Mouse (Mus musculus): ENCODE measurements around the gene Pigv.
A peak's percentile ranks its signal among the peaks of the same experiment; 100 is the strongest.
"Not testable (repeated sequence)": the region's sequence is repeated elsewhere in the genome, so short reads cannot be mapped to it uniquely, and the experiment has no call there.

The Pigv gene

DNA sequence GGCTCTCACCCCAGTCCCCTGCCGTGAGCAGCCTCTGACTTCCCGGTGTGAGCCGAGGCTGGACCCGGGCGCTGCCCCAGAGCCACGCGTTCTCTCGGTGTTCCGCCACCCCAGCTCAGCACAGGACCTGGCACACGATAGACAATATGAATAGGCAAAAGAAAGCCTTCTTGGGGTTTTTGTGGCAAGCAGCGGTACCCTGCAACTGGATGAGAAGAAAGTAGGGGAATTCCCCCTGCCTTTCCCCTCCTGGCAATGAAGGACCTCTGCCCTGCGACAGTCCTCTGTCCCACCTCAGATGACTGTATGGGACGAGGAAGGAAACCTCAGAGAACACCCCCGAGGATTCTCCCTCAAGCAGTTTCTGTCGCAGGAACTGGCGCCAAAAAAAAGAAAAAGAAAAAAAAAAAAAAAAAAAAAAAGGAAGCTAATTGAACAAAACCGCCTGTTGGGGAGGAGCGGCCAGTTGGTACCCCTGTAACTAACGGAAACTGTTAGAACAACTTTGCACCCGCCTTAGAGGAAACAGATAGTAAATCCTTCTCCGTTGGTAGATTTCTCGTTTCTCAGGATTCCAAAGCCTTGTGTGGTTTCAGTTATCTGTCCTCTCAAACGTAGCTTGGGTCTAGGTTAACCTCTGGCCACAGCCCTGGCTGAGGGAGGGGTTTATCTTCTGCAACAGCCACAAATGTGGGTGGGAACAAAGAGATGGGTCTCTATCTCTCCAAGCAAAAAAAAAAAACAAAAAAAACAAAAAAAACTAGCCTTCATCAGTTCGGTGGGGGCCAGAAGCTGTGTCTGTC is 599 bp upstream of the Pigv start:
- DNase-seq (ENCODE audit: low read depth): peak; percentile 76

DNA sequence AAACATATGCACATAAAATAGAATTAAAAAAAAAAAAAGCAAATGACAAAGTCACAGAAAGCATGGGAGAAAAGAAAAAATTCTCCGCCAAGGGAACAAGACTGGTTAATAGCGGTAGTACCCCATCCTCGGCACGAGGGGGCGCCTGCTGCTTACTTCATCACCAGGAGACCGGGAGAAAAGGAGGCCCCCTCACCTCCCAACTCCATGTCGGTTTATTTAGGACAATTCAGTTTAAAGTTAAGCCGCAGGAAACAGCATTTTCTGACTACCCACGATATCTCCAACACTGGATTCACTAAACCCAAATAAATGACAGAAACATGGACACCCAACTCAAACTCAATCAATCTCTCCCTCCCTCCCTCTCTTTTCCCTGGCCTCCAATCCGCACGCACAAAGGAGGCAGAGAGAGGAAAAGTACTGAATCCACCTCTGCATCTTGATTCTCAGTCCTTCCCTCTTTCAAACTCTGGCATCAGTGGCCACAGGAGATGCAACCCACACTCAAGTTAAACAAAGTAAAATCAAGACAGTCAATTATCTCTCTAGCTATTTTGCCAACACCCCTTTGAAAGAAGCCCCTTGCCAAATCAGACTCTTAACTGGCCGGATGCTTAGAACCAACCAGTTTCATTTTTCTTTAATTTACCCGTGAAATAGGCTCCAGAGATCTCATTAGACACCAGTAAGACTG is 1.1 kb downstream of the Pigv start:
- DNase-seq (ENCODE audit: low read depth): peak; percentile 82

DNA sequence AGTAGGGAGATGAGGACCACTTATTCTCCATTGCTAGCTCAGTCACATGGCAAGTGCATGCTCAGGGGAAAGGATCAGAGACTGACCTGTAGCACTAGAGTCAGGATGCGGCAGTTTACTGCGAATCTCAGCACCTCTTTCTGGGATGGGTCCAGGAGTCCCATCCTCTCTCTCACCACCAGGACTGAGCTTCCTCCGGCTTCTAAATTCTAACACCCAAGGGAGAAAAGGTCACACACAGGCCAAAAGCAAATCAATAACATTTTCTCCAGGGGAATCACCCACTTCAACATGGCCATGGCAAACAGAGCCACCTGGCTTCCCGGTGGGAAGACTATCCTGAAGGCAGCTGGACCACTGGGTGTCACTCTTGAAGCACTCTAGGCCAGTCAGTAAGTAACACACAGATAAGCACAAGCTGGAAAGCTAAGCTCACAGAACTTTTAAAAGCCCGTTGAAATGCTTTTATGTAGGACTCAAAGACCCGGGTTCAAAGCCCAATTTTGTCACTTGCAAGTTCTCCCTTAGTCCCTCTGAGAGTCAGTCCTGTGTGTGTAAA is 2.7 kb downstream of the Pigv start:
- no peak for DNase-seq (ENCODE audit: low read depth)

DNA sequence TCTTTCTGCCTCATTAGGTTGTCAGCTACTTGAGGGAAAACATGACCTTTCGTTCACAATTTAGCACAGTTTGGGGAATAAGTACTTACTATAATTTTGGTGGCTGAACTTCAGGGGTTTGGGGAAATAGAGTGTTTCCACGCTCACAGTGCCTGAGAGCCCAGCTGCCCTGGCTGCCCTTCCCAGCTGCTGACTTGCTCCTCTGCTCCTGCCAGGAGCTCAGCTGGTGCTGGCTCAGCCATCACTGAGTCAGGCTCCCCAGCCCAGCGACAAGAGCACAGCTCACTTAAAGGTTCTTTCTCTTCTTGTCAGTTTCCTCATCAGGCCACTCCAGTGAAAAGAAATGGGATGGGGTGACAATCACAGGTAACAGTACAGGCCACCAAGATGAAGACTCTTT is 3.9 kb downstream of the Pigv start:
- DNase-seq (ENCODE audit: low read depth): no peak

DNA sequence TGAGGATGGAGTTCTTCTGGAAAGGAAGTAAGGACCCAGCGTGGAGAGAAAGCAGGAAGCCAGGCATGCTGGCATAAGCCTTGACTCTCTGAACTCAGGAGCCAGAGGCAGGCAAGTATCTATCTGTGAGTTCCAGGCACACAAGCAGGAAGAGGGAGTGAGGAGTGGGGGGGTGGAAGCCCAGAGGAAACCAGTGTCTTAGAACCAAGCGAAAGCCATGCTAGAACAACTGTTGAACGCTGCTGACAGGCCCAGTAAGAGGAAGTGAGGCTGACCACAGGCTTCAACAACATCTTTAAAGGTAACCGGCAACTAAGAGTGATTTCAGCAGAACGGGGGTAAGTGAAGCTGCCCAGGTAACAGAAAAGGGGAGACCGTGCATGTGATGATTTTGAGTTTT is 6.2 kb downstream of the Pigv start:
- DNase-seq (ENCODE audit: low read depth): peak; percentile 58

DNA sequence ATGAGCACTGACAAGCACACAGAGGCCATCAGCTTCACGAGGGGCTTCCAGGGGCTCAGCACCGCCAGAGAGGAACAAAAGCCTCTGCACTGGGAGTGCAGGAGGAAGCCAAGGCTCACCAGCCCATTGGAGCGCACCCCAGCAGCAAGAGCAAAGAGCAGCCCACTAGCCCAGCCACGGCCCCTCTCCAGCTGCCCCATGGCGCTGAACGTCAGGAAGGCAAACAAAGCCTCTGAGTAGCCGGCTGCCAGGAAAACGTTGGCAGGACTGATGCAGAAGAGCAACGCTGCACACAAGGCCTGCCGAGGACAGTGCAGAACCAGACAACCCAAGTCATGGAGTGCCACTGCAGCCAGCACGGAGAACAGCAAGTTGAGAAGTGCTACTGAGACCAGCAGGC is 7.3 kb downstream of the Pigv start:
- DNase-seq (ENCODE audit: low read depth): no peak

DNA sequence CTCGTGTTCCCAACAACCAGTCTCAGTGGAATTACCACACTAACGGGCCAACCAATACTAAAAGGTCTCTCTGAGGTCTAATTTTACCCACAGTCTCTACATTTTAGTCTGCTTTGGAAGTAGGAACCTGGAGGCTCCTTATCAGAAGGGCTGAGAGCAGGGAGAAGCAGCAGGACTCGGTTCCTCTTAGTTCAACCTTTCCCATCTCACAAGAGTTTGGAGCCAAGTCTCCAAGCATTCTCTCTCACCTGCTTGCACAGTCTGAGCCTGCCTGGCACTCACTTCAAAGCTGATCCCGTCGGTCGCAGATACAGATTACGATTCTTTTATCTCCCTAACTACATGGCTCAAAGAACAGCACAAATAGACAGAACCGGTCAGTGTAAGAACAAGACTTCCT is 9.5 kb downstream of the Pigv start:
- no peak for DNase-seq (ENCODE audit: low read depth)

DNA sequence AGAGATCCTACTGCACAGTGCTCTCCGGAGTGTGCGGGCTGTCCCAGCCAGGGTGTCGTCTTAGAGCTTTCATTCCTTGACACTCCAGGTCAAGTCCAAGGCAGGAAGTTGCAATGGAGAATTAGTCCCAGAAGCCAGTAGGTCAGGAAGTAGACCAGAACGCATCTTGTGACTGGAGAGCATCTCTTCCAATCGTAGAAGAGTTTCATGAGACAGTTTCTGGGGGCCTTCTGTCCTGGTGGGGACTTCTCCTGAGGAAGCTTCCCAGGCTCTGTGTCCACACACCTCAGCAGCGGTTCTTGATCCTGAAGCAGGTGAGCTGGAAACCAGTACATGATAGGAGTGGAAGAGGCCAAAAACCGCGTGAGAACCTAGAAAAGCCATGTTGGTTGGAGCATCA is 10.0 kb downstream of the Pigv start:
- DNase-seq (ENCODE audit: low read depth): no peak

DNA sequence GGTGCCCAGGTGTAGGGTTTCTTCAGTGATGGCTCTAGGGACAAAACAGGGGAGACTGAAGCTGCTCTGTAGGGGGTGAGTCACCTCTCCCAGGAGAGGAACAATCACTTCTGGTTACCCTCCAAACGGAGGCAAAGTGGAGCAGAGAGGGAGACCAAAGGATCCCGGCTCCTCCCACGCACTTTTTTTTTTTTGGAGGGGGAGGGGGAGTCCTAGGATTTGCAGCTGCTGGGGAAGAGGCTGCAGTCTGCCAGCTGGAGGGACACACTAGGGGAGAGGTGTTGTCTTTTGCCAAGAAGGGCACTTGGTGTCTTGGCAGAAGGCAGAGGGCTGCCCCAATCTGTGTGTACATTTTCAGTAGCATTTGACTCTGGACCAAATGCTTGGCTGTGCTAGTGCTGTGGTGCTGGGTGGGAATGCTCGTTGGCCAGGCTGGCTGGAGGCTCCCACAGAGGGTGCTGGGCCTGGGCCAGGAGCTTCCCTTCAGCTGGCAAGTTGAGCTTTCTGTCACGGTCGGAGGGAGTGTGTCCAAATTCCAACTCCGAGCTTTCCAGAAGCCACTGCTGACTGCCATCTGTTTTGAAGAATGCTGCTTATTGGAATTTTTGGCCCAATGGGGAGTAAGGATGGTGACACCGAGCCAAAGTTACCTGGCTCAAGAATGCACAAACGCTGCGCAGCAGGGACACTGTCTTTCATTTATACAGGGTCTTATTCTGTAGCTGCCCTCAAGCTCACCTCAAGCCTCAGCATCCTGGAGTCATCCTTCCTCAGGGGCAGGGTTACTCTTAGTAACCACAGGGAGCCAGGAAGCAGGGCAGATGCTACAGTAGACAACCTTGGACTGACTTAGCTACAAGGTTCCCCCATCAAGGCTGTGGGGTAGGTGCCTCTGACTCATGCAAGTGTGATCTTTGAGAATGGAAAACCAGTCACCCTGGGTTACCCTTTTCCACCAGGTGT is 12.0 kb downstream of the Pigv start:
- DNase-seq (ENCODE audit: low read depth): no peak

DNA sequence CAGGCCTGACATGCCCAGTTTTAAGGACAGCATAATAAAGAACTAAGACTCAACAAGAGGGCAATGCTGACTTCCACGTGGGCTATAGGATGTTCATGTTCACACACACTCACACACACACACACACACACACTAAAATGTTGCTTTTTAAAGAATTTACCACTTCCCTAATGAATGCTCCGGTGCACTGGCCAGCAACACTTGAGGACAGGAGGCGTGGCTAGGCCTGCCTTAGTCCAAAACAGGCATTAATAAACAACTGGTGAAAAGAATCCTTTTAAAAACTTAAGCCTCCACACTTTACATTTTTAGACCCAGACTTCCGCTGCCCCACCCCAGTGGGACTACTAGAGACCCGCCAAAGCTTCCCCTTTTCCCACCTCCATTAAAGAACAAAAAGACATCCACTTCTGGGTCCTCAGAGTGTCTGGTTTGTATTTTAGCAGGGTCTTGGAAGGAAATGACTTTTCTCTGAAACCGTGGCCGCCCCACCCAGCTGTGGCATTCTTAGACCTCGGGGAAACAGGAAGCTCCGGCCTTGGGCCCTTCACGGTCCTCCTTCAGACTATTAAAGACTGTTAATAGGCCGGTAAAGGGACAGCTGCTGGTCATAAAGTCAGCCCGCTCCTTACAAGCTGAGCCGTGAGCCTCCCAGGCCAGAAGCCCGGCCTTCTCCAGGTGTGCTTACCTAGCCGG is 12.8 kb downstream of the Pigv start:
- no peak for DNase-seq (ENCODE audit: low read depth)

DNA sequence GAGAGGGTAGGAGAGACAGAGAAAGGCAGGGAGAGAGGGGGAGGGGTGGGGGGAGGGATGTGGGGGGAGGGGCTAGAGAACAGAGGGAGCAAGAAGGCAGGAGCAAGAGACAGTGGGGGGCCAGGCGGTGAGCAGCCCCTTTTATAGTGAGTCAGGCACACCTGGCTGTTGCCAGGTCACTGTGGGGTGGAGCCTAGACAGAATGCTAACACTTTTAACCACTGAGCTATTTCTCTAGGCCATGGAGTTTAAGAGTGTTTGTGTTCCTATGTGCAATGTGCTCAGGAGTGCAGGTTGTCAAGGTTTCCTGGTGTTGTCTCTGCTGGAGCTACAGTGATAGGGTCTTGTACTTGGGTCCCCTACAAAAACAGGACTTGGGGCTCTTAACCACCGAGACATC is 13.7 kb downstream of the Pigv start:
- no peak for DNase-seq (ENCODE audit: low read depth)

DNA sequence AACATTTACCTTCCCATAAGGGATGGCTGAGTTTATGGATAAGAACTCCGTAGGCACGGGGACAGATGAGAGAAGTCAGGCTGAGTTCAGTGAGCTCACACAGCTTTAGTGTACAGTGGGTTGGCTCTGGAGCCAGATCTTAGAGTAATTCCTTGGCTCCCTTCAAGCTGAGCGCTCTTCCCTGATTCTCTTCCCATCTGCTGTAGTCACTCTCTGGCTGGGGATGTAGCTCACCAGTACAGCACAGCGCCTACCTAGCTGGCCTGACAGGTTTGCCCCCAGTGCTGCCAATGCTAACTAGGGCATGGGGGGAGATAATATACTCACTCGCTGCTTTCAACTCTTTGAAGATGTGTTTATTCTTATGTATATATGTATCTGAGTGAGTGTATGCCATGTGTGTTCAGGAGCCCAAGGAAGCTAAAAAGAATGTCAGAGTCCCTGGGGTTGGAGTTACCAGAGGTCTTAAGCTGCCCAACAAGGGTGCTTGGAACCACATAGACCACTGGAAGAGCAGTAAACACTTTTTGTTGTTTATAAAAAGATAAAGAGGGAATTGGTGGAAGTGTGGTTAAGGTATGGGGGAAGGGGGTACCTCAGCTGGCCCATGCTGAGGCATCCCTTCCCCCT is 14.5 kb downstream of the Pigv start:
- no peak for DNase-seq (ENCODE audit: low read depth)

DNA sequence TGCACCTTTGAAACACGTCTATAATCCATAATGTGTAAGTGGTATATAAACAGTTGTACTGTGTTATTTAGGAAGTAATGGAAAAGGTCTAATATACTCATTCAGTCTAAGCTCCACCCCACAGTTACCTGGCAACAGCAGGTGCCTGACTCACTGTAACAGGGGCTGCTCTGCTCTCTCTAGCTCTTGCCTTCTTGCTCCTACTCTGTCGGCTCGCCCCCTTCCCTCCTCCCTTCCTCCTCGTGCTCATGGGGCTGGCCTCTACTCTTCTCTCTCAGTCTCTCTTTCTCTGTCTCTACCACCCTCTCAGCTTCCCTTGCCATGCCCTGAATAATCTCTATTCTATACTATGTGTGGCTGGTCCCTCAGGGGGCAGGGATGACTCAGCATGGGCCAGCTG is 15.4 kb downstream of the Pigv start:
- DNase-seq (ENCODE audit: low read depth): no peak

DNA sequence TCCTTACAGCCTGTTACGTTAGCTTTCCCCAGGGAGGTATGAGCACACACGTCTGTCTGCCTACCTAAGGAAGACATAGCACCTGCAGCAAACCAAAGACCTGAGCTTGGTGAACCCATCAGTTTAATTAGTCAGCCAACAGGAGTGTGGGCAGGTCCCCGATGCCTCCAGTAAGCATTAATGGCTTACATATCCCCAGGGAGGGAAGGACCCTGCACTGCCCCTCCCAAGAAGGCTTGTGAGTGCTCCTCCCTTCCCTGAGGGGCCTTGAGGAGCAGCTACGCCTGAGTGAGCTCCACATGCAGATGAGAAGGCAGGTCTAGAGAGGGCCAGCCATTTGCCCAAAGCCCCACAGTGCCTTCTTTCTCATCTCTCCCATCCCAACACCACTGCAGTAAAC is 16.2 kb downstream of the Pigv start:
- DNase-seq (ENCODE audit: low read depth): no peak

DNA sequence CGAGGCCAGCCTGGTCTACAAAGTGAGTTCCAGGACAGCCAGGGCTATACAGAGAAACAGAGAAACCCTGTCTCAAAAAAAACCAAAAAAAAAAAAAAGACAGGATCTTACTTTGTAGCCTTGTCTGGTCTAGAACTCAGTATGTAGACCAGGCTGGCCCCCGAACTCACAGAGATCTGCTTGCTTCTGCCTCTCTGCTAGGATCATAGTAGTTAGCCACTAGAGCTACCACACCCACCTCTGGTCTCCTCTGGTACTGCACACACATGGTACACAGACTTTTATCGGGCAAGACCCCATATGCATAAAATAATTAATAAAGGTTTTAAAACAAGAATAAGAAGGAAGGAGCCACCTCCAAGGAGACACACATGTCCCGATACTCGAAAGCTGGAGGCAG is 18.4 kb downstream of the Pigv start:
- not testable (repeated sequence) for DNase-seq (ENCODE audit: low read depth)

DNA sequence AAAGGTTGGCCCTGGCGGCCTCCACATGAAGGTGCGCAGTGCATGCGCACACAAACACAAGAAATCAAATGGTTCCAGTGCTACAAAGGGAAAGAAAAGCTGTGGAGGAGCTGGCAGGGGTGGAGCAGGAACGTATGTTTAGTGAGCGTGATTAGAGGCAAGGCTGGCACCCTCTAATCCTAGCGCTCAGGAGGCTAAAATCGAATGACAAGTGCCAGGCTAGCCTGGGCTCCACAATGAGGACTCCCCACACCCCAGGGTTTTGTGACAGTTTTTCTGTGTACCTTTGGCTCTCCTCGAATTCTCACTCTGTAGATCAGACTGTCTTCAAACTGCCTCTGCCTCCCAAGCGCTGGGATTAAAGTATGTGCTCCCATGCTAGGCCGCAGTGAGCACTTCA is 19.7 kb downstream of the Pigv start:
- DNase-seq (ENCODE audit: low read depth): no peak

DNA sequence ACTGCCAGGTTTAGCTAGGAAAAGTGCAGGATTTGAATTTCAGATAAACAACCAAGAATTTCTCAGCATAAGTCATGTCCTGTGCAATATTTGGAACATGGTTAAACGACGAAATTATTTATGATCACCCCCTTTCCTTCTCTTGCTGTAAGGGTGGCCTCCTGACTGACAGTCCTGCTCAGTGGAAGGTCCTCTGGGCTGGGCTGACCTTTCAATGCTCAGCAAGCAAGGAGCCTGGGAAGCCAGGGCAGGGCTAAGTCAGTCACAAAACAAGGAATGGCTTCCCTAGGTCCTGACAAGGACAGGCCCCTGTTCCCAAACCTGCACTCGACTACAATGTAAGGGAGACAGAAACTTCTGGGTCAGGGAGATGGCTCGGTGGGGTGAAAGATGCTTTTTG is 20.5 kb downstream of the Pigv start:
- DNase-seq (ENCODE audit: low read depth): no peak

DNA sequence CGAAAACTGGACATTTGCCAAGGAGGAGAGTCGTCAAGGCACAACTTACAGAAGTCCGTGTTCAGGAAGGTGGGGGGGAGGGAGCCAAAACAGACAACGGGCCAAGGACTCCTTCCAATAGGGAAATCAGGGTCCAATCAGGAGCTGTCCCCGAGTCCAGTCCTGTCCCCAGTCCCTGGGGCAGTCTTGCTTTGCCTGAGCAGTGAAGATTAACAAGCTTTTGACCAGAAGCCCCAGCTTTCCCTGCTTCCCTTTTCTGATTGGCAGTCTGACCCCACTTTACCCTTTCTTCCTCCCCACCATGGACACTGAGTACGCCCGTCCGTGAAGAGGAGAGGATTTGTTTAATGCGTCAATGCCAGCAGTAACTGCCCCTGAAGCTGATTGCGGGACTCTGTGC is 21.0 kb downstream of the Pigv start:
- no peak for DNase-seq (ENCODE audit: low read depth)

DNA sequence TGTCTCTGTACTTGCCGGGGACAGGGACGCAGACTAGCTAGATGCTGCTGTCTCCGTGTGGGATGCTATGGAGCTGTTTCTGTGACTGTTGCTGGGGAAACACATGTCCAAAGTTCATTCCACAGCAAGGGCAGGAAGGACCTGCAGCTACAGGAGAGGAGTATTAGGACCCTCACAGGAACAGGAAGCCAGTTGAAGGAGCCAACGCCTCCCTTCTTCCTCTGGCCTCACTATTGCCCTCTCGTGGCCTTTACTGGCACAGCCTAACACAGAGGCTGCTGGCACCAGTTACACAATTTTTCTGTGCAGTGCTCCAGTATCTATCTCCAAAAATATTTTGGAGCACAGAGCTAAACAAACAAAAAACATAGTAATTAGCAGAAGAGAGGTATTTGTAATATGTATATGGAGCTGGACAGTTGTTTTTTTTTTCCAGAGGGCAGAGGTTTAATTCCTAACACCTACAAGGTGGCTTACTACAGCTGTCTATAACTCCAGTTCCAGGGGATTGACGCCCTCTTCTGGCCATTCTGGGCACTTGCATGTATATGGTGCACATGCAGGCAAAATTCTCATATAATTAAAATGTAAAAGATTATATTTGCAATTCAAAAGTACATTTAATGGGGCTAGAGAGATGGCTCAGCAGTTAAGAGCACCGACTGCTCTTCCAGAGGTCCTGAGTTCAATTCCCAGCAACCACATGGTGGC is 22.3 kb downstream of the Pigv start, which contains the start of gene Zdhhc18:
TSS of gene Zdhhc18 (minus strand) at position 166 of the 711 bp plus-strand sequence.
- DNase-seq (ENCODE audit: low read depth): peak; percentile 93

DNA sequence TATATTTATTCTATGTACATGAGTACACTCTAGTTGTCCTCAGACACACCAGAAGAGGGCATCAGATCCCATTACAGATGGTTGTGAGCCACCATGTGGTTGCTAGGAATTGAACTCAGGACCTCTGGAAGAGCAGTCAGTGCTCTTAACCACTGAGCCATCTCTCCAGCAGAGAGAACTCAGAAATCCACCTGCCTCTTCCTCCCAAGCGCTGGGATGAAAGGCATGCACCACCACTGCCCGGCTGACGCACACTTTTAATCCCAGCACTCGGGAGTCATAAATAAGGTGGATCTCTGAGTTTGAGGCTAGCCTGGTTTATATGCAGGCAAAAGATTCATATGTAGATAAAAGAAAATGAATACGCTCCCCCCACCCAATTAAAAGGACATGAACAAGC is 23.0 kb downstream of the Pigv start:
- DNase-seq (ENCODE audit: low read depth): not testable (repeated sequence)
